Mouse (Mus musculus): ENCODE data around the gene Gm9639.
"Not testable (repeated sequence)": the region's sequence is repeated elsewhere in the genome, so short reads cannot be mapped to it uniquely, and the experiment has no call there.

- 0 out of 2 replicates have a peak, but pooled peaks have one; percentile 21 for TF ChIP-seq CTCF (IDR thresholded peaks at IDR 0.05; ENCODE audit: low read depth)
- TF ChIP-seq EP300 (optimal IDR thresholded peaks at IDR 0.05) = not testable (repeated sequence)
Observed at GRCm38 (mm10) chr10:77752312-77752711, 42.6 kb downstream of the Gm9639 start.

Measured in stomach, postnatal 0 days (tissue).